Mouse (Mus musculus) neural tube, embryonic 11.5 days (tissue): ENCODE data around the gene Adcy3. TPM values are rescaled to one million over a fixed set of nuclear protein-coding genes. Genes with fewer than 3 reads are reported as not detected.

Experiments used
- ATAC-seq: fragments of 200-750 bp; cut with Nextera tagmentation; 2 replicates; pipeline ENCODE4 v1.8.0; 2017; ENCODE audit warnings: moderate number of reproducible peaks, mild to moderate bottlenecking, moderate TSS enrichment, moderate library complexity; ENCODE audit not compliant: insufficient read depth, low FRiP score, low TSS enrichment
- DNase-seq: peaks from one replicate; pipeline ENCODE4 v3.0.0-alpha.2; 2015; ENCODE audit warnings: low spot score
- H3K27ac ChIP-seq: fragments of 300-500 bp; sonication (generic); 2 replicates; pipeline ENCODE4 v1.5.1; 2014; ENCODE audit warnings: low read depth, mild to moderate bottlenecking, low read length
- H3K27me3 ChIP-seq: fragments of 300-500 bp; sonication (generic); 2 replicates; pipeline ENCODE4 v1.6.1; 2014; ENCODE audit warnings: mild to moderate bottlenecking, low read length, mixed read lengths; ENCODE audit not compliant: control insufficient read depth, insufficient read depth
- H3K36me3 ChIP-seq: fragments of 300-500 bp; sonication (generic); 2 replicates; pipeline ENCODE4 v1.6.1; 2014; ENCODE audit warnings: mild to moderate bottlenecking, low read length, moderate library complexity, mixed read lengths; ENCODE audit not compliant: control insufficient read depth, insufficient read depth
- H3K4me1 ChIP-seq: fragments of 300-500 bp; sonication (generic); 2 replicates; pipeline ENCODE4 v1.6.1; 2014; ENCODE audit warnings: low read length, mixed read lengths; ENCODE audit not compliant: control insufficient read depth, insufficient read depth
- H3K4me2 ChIP-seq: fragments of 300-500 bp; sonication (generic); 2 replicates; pipeline ENCODE4 v1.6.1; 2014; ENCODE audit warnings: low read depth, mild to moderate bottlenecking, moderate library complexity
- H3K4me3 ChIP-seq: fragments of 300-500 bp; sonication (generic); 2 replicates; pipeline ENCODE4 v1.5.1; 2014; ENCODE audit warnings: low read depth, low read length
- H3K9ac ChIP-seq: fragments of 300-500 bp; sonication (generic); 2 replicates; pipeline ENCODE4 v1.6.1; 2014; ENCODE audit warnings: mild to moderate bottlenecking, low read length
- H3K9me3 ChIP-seq: fragments of 300-500 bp; sonication (generic); 2 replicates; pipeline ENCODE4 v1.6.1; 2016; ENCODE audit warnings: low read length; ENCODE audit not compliant: control insufficient read depth
- WGBS: fragments of 180-500 bp; shearing (Covaris S2); extraction: QIAGEN DNeasy Blood & Tissue Kit; methylation state at CpG from one replicate; pipeline ENCODE4 v1.1.7; 2014; 5-methylcytosine and 5-hydroxymethylcytosine counted together
- polyA plus RNA-seq: library from polyadenylated mRNA; unstranded; fragments of >200 nt; fragmentation: Nextera tagmentation; extraction: Ambion mirVana; gene quantifications from 2 replicates; pipeline ENCODE4 v1.2.1, GENCODE M21; 2014

Gene Adcy3
- polyA plus RNA-seq, 1 experiment from 2014 or later: 5.8 TPM

DNA sequence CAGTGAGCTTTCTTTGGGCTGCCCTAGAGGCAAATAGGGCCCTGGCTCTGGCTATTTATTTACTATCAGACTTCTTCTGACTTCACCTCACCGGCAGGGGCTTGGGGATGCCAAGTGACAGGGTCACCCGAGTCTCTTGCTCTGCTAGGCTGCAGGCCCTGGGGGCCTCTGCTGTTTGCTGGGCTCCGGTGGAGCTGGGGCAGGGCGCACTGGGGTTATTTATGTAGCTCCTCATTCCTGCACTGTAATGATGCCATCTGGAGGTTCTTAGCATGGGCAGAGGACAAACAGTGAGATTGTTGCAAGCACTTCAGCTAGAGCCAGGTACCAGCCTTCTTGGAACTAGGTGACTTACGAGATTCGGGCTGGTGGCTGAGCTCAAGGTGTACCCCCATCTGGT lies 59.6 kb downstream of the Adcy3 start:
- Histone ChIP-seq H3K36me3 (no peaks in the 10 kb centered on the region), H3K27me3 (no peaks in the 10 kb centered on the region), H3K9me3 (no peaks in the 10 kb centered on the region), H3K9ac (no peak overlapping the region; the same call in 1 of the 2 replicates), H3K4me1 (no peaks in the 10 kb centered on the region), H3K4me2 (no peak overlapping the region), H3K4me3 (no peak overlapping the region), H3K27ac (no peak overlapping the region)
- 64% methylated on average over 6 of the region's 6 CpGs for WGBS
- DNase-seq: no peak
- no peak for ATAC-seq

DNA sequence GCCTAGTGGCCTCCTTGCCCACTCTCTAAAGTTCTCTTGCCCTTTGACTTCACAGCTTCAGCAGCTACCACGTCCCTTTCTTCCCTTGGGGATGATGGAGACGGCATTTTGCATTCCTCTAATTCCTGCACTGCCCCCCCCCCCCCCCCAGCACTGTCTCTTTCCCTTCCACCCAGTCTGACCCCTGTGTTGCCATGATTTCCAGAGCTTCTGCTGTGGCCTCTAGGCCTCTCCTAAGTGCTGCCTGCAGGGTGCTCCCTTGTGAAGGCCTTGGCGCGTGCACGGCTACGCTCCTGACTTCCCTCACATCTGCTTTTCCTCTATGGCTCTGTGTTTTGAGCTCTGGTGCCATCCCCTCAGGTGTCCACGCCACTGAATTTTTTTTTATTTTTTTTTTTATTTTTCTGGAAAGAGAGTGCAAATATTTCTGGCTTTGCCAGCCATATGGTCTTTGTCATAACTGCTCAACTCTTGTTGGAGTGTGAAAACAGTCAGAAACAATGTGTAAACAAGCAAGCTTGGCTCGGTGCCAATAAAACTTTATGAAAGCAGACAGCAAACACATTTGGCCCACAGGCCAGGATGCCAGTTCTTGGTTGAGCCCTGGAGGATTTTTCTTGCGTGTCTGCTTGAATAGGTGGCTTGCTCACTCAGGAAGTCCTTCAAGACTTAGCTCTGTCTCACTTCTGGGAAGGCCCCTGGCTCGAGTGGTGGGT lies 60.3 kb downstream of the Adcy3 start:
- Histone ChIP-seq H3K9me3 (no peaks in the 10 kb centered on the region), H3K9ac (no peak overlapping the region; the same call in 1 of the 2 replicates), H3K36me3 (no peaks in the 10 kb centered on the region; the same call in 1 of the 2 replicates), H3K4me1 (no peaks in the 10 kb centered on the region), H3K27ac (no peak overlapping the region), H3K4me2 (no peak overlapping the region), H3K27me3 (no peaks in the 10 kb centered on the region), H3K4me3 (no peak overlapping the region)
- ATAC-seq (no peak), DNase-seq (no peak)
- WGBS: 47% methylated on average over 10 of the region's 10 CpGs

DNA sequence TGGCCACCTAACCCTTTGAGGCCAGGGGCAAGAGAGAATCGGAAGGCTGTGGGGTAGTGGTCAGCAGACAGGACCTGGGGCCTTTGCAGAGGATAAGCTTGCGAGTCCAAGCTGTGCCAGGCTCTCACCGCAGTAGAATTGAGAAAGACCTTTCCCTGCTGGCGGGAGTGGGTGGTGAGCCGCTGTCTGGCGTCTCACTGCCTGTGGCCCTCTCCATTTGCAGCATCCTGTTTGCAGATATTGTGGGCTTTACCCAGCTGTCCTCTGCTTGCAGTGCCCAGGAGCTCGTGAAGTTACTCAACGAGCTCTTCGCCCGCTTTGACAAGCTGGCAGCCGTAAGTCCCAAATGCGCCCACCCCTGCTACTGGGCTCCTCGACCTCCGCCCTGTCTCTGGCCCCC lies 61.7 kb downstream of the Adcy3 start:
- H3K27ac ChIP-seq: no peak overlapping the region
- no peaks in the 10 kb centered on the region for H3K9me3 ChIP-seq
- ATAC-seq (no peak), DNase-seq (no peak)
- no peak overlapping the region for H3K4me3 ChIP-seq
- no peaks in the 10 kb centered on the region for H3K4me1 ChIP-seq
- no peaks in the 10 kb centered on the region for H3K27me3 ChIP-seq
- WGBS: 92% methylated on average over 14 of the region's 14 CpGs
- no peak overlapping the region for H3K4me2 ChIP-seq
- H3K36me3 ChIP-seq: no peaks in the 10 kb centered on the region; the same call in 1 of the 2 replicates
- H3K9ac ChIP-seq: no peak overlapping the region

- Histone ChIP-seq H3K4me2 (no peak overlapping the region), H3K4me1 (no peaks in the 10 kb centered on the region), H3K9ac (no peak overlapping the region), H3K9me3 (no peaks in the 10 kb centered on the region), H3K4me3 (no peak overlapping the region), H3K36me3 (no peaks in the 10 kb centered on the region; the same call in none of the 2 replicates), H3K27ac (no peak overlapping the region), H3K27me3 (no peaks in the 10 kb centered on the region)
- DNase-seq (no peak), ATAC-seq (no peak)
- 94% methylated on average over 4 of the region's 4 CpGs for WGBS
Measured at GRCm38 (mm10) chr12:4198702-4199101, 65.8 kb downstream of the Adcy3 start.

DNA sequence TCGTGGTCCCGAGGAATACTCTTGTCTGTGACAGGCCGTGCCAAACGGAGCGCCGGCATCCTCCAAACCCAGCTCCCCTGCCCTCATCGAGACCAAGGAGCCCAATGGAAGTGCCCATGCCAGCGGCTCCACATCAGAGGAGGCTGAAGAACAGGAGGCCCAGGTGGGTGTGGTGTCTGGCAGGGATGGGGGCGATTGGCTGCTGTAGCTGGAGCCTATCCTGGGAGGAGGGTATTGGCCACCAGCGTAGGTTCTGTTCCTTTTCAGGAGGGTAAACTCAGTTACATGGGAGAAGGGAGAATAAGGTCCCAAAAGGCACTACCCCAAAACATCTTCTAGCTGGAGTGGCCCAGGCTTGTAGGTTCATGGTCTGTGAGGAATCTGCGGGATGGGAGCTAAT lies 66.4 kb downstream of the Adcy3 start:
- no peak for ATAC-seq
- Histone ChIP-seq H3K27ac (no peak overlapping the region), H3K4me2 (no peak overlapping the region), H3K4me3 (no peak overlapping the region), H3K27me3 (no peaks in the 10 kb centered on the region), H3K9me3 (no peaks in the 10 kb centered on the region), H3K36me3 (no peaks in the 10 kb centered on the region; the same call in none of the 2 replicates), H3K4me1 (no peaks in the 10 kb centered on the region), H3K9ac (no peak overlapping the region)
- DNase-seq: no peak
- WGBS: 95% methylated on average over 11 of the region's 11 CpGs

- WGBS: 91% methylated on average over 13 of the region's 13 CpGs
- no peak overlapping the region for H3K4me3 ChIP-seq
Measured at GRCm38 (mm10) chr12:4201454-4202200, 68.7 kb downstream of the Adcy3 start.

DNA sequence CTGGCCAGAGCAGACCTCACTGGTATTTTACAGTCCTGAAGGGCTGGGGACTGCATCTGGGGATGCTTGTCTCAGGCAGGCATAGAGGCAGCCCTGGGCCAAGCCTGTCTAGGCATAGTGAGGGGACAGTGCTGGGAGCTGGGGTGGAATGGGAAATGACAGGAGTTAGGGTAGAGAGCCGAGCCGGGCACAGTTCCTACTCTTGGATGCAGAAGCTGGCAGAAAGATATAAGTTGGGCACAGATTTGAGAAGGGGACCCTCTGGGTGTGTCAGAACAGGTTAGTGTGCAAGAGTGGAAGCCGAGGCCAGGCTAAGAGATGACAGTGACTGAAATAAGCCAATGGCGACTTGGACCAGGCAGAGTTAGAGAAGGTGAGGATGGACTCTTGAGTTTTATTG lies 69.3 kb downstream of the Adcy3 start:
- H3K4me3 ChIP-seq: no peak overlapping the region

More at GRCm38 (mm10) chr12:4201454-4202200, 68.7 kb downstream of the Adcy3 start:
- no peak overlapping the region for H3K27ac ChIP-seq
- H3K9me3 ChIP-seq: no peaks in the 10 kb centered on the region
- H3K4me2 ChIP-seq: no peak overlapping the region
- no peak overlapping the region for H3K9ac ChIP-seq
- no peaks in the 10 kb centered on the region; the same call in none of the 2 replicates for H3K36me3 ChIP-seq
- H3K4me1 ChIP-seq: no peaks in the 10 kb centered on the region
- H3K27me3 ChIP-seq: no peaks in the 10 kb centered on the region
- no peak for DNase-seq
- no peak for ATAC-seq

GRCm38 (mm10) chr12:4206106-4206505 lies 73.2 kb downstream of the Adcy3 start:
- Histone ChIP-seq H3K4me2 (no peak overlapping the region), H3K4me1 (no peaks in the 10 kb centered on the region), H3K36me3 (0 out of 2 replicates have a peak, but pooled peaks cover 1% of the 10 kb centered on the region), H3K4me3 (no peak overlapping the region), H3K27me3 (no peaks in the 10 kb centered on the region), H3K9ac (no peak overlapping the region), H3K27ac (no peak overlapping the region), H3K9me3 (no peaks in the 10 kb centered on the region)
- 94% methylated on average over 11 of the region's 11 CpGs for WGBS
- no peak for ATAC-seq
- DNase-seq: no peak

More for the DNA sequence above, 69.3 kb downstream of the Adcy3 start:
- no peak overlapping the region for H3K4me2 ChIP-seq
- H3K4me1 ChIP-seq: no peaks in the 10 kb centered on the region
- 89% methylated on average over 4 of the region's 4 CpGs for WGBS
- no peaks in the 10 kb centered on the region for H3K27me3 ChIP-seq
- H3K27ac ChIP-seq: no peak overlapping the region
- DNase-seq: no peak
- H3K36me3 ChIP-seq: no peaks in the 10 kb centered on the region; the same call in none of the 2 replicates
- no peak for ATAC-seq
- no peaks in the 10 kb centered on the region for H3K9me3 ChIP-seq
- H3K9ac ChIP-seq: no peak overlapping the region
